Mouse (Mus musculus): ENCODE measurements around the gene Klk11. TPM values are rescaled to one million over a fixed set of nuclear protein-coding genes. Genes with fewer than 3 reads are reported as not detected.

The Klk11 gene
- total RNA-seq (2014; fragmentation: Nextera tagmentation) (not detected in 2 replicates), total RNA-seq (2017) (not detected in 2 replicates), polyA plus RNA-seq (2012) (not detected in 2 replicates)

- no peak for ATAC-seq (ENCODE audit: extremely low read depth, insufficient number of reproducible peaks, low FRiP score, poor library complexity, severe bottlenecking)
- no peaks in the 10 kb centered on the region for H3K36me3 ChIP-seq (replicated peaks)
Measured at GRCm38 (mm10) chr7:43774364-43774763, at the start of gene Klk11. TSS of gene Klk11 (plus strand) at chr7:43774604.

DNA sequence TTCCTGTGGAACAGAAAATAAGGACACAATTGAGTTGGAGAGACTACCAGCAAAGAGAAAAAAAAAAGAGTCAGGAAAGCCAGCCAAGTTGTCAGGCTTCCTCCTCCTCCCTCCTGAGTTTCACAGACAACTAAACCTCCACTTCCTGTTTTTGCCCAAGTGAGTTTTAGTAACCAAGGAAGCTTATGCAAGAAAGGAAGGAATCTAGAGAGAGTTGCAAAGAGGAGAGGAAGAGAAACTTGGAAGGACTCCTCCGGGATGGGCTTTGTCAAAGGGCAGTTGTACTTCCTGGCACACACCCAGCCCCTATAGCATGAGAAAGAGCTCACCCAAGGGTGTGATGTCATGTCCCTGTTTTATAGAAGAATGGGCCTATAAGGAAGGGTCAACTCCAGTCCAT is 26.6 kb upstream of the Klk11 start:
- TF ChIP-seq TAL1 (conservative IDR thresholded peaks at IDR 0.05; ENCODE audit: low read depth, low read length) (no peak), GATA2 (IDR thresholded peaks at IDR 0.05; ENCODE audit: borderline replicate concordance, low read depth, low read length) (no peak)
- Histone ChIP-seq H3K36me3 (replicated peaks) (no peaks in the 10 kb centered on the region), H3K9me3 (replicated peaks) (no peaks in the 10 kb centered on the region), H3K4me1 (ENCODE audit: insufficient read depth, low read depth, low read length) (no peaks in the 10 kb centered on the region), H3K4me3 (ENCODE audit: low read depth, low read length) (no peak overlapping the region), H3K27me3 (ENCODE audit: insufficient read depth, low read length) (no peaks in the 10 kb centered on the region)
- DNase-seq (ENCODE audit: low spot score): no peak
- ATAC-seq (ENCODE audit: extremely low read depth, insufficient number of reproducible peaks, low FRiP score, poor library complexity, severe bottlenecking): no peak

More at GRCm38 (mm10) chr7:43774364-43774763, at the start of gene Klk11:
- no peaks in the 10 kb centered on the region for H3K27me3 ChIP-seq (ENCODE audit: insufficient read depth, low read length)
- TF ChIP-seq TAL1 (conservative IDR thresholded peaks at IDR 0.05; ENCODE audit: low read depth, low read length) (no peak), GATA1 (IDR thresholded peaks at IDR 0.05; ENCODE audit: borderline replicate concordance, low read length) (no peak), CTCF (IDR thresholded peaks at IDR 0.05; ENCODE audit: low read depth, low read length) (no peak), GATA2 (IDR thresholded peaks at IDR 0.05; ENCODE audit: borderline replicate concordance, low read depth, low read length) (no peak), POLR2AphosphoS5 (IDR thresholded peaks at IDR 0.05; ENCODE audit: insufficient replicate concordance, low read depth, low read length) (no peak)
- H3K4me1 ChIP-seq (ENCODE audit: insufficient read depth, low read depth, low read length): no peaks in the 10 kb centered on the region
- H3K4me3 ChIP-seq (ENCODE audit: low read depth, low read length): no peak within 1 kb of the TSS
- no peaks in the 10 kb centered on the region for H3K9me3 ChIP-seq (replicated peaks)
- no peak for DNase-seq (ENCODE audit: low spot score)

GRCm38 (mm10) chr7:43752806-43753205 is 21.6 kb upstream of the Klk11 start:
- DNase-seq (ENCODE audit: low spot score) (no peak), ATAC-seq (ENCODE audit: extremely low read depth, insufficient number of reproducible peaks, low FRiP score, poor library complexity, severe bottlenecking) (no peak)
- no peaks in the 10 kb centered on the region for H3K27me3 ChIP-seq (ENCODE audit: insufficient read depth, low read length)
- no peak overlapping the region for H3K4me3 ChIP-seq (ENCODE audit: low read depth, low read length)
- no peaks in the 10 kb centered on the region for H3K9me3 ChIP-seq (replicated peaks)
- no peaks in the 10 kb centered on the region for H3K4me1 ChIP-seq (ENCODE audit: insufficient read depth, low read depth, low read length)
- no peaks in the 10 kb centered on the region for H3K36me3 ChIP-seq (replicated peaks)
- no peak for TF ChIP-seq TAL1 (conservative IDR thresholded peaks at IDR 0.05; ENCODE audit: low read depth, low read length)
- no peak for TF ChIP-seq GATA2 (IDR thresholded peaks at IDR 0.05; ENCODE audit: borderline replicate concordance, low read depth, low read length)
- TF ChIP-seq CTCF (IDR thresholded peaks at IDR 0.05; ENCODE audit: low read depth, low read length): no peak
- no peak for TF ChIP-seq POLR2AphosphoS5 (IDR thresholded peaks at IDR 0.05; ENCODE audit: insufficient replicate concordance, low read depth, low read length)
- no peak for TF ChIP-seq GATA1 (IDR thresholded peaks at IDR 0.05; ENCODE audit: borderline replicate concordance, low read length)

- H3K36me3 ChIP-seq (replicated peaks): no peaks in the 10 kb centered on the region
- H3K9me3 ChIP-seq (replicated peaks): no peaks in the 10 kb centered on the region
- DNase-seq (ENCODE audit: low spot score): no peak
- no peak overlapping the region for H3K4me3 ChIP-seq (ENCODE audit: low read depth, low read length)
- H3K4me1 ChIP-seq (ENCODE audit: insufficient read depth, low read depth, low read length): no peaks in the 10 kb centered on the region
- TF ChIP-seq GATA2 (IDR thresholded peaks at IDR 0.05; ENCODE audit: borderline replicate concordance, low read depth, low read length): no peak
- no peak for TF ChIP-seq GATA1 (IDR thresholded peaks at IDR 0.05; ENCODE audit: borderline replicate concordance, low read length)
- no peak for TF ChIP-seq CTCF (IDR thresholded peaks at IDR 0.05; ENCODE audit: low read depth, low read length)
- TF ChIP-seq POLR2AphosphoS5 (IDR thresholded peaks at IDR 0.05; ENCODE audit: insufficient replicate concordance, low read depth, low read length): no peak
- no peak for TF ChIP-seq TAL1 (conservative IDR thresholded peaks at IDR 0.05; ENCODE audit: low read depth, low read length)
- no peak for ATAC-seq (ENCODE audit: extremely low read depth, insufficient number of reproducible peaks, low FRiP score, poor library complexity, severe bottlenecking)
- no peaks in the 10 kb centered on the region for H3K27me3 ChIP-seq (ENCODE audit: insufficient read depth, low read length)
Measured at GRCm38 (mm10) chr7:43766484-43766883, 7.9 kb upstream of the Klk11 start.

DNA sequence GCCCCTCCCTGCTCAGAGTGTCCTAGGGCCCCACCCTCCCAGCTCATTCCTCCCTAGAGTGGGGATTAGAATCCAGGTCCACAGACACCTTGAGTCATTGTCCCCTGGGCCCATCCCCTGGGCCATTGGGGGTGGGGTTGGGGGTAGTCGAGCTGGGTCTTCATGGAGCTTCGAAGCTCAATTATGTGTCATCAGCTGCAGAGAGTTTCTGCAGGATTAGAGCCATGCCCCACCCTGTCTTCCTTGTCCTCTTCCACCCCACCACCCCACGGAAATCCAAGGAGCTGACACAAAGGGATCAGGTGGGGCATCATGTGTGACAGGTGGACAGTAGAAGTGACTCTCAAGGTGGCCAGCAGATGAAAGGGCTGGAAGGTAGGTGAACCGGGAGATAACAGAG is 5.8 kb upstream of the Klk11 start, which contains the start of gene Klk12:
Gene Klk12 (plus strand): TSS at position 301 of the 400 bp plus-strand sequence.
- Histone ChIP-seq H3K9me3 (replicated peaks) (no peaks in the 10 kb centered on the region), H3K27me3 (ENCODE audit: insufficient read depth, low read length) (no peaks in the 10 kb centered on the region), H3K36me3 (replicated peaks) (no peaks in the 10 kb centered on the region), H3K4me1 (ENCODE audit: insufficient read depth, low read depth, low read length) (no peaks in the 10 kb centered on the region), H3K4me3 (ENCODE audit: low read depth, low read length) (no peak within 1 kb of the TSS)
- no peak for ATAC-seq (ENCODE audit: extremely low read depth, insufficient number of reproducible peaks, low FRiP score, poor library complexity, severe bottlenecking)
- TF ChIP-seq GATA1 (IDR thresholded peaks at IDR 0.05; ENCODE audit: borderline replicate concordance, low read length): no peak
- no peak for TF ChIP-seq GATA2 (IDR thresholded peaks at IDR 0.05; ENCODE audit: borderline replicate concordance, low read depth, low read length)
- no peak for TF ChIP-seq POLR2AphosphoS5 (IDR thresholded peaks at IDR 0.05; ENCODE audit: insufficient replicate concordance, low read depth, low read length)
- no peak for TF ChIP-seq TAL1 (conservative IDR thresholded peaks at IDR 0.05; ENCODE audit: low read depth, low read length)
- no peak for TF ChIP-seq CTCF (IDR thresholded peaks at IDR 0.05; ENCODE audit: low read depth, low read length)
- no peak for DNase-seq (ENCODE audit: low spot score)

DNA sequence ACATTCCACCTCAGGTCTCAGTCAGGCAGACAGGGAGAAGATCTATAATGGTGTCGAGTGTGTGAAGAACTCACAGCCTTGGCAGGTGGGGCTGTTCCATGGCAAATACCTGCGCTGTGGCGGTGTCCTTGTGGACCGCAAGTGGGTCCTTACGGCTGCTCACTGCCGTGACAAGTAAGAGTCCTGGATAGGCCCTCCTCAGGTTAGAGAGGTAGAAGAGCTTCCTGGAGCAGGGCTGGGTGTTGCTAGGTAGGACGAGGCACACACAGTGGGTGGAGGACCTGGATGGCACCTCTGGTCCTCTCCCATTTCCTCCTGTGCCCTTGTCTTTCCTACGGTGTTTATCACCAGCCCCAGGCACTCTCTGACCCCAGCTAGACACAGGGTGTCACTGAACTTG is 4.8 kb upstream of the Klk11 start:
- H3K9me3 ChIP-seq (replicated peaks): no peaks in the 10 kb centered on the region
- TF ChIP-seq CTCF (IDR thresholded peaks at IDR 0.05; ENCODE audit: low read depth, low read length) (no peak), GATA1 (IDR thresholded peaks at IDR 0.05; ENCODE audit: borderline replicate concordance, low read length) (no peak), GATA2 (IDR thresholded peaks at IDR 0.05; ENCODE audit: borderline replicate concordance, low read depth, low read length) (no peak), TAL1 (conservative IDR thresholded peaks at IDR 0.05; ENCODE audit: low read depth, low read length) (no peak)
- DNase-seq (ENCODE audit: low spot score): no peak
- H3K4me3 ChIP-seq (ENCODE audit: low read depth, low read length): no peak overlapping the region
- H3K27me3 ChIP-seq (ENCODE audit: insufficient read depth, low read length): no peaks in the 10 kb centered on the region
- ATAC-seq (ENCODE audit: extremely low read depth, insufficient number of reproducible peaks, low FRiP score, poor library complexity, severe bottlenecking): no peak
- H3K36me3 ChIP-seq (replicated peaks): no peaks in the 10 kb centered on the region
- H3K4me1 ChIP-seq (ENCODE audit: insufficient read depth, low read depth, low read length): no peaks in the 10 kb centered on the region
